Mouse (Mus musculus): ENCODE results near the gene Zfp277.

DNA sequence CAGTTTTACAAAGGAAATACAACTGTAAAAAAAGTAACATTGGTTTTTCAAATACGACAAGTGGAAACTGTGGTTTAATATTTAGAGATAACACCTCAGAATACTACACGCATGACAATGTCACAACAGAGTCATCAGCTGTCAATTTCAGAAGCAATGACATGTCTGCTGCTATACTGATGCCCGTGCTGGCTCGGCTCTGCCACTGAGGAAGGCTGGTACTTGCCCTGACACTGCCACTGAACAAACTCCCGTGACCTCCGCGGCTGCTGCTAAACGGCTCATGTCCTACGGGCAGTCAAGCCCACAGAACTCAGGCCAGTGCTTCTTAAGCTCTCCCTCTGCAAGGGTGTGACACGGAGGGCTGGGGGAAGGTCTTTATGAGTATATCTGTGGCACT lies 18.1 kb downstream of the Zfp277 start:
- TF ChIP-seq POLR2A (IDR thresholded peaks at IDR 0.05; ENCODE audit: low read depth, low read length) (no peak), CTCF (IDR thresholded peaks at IDR 0.05; ENCODE audit: extremely low read depth, insufficient read length, insufficient replicate concordance, low read depth, low read length) (no peak)

All from small intestine, adult 2 months (tissue).